Mouse (Mus musculus) layer of hippocampus, postnatal 25 days (tissue): ENCODE data around the gene Faim2. TPM values are rescaled to one million over a fixed set of nuclear protein-coding genes. Genes with fewer than 3 reads are reported as not detected.

Source experiments
- DNase-seq, 2 experiments: peaks; one replicate each; pipeline ENCODE4 v3.0.0; 2022; ENCODE audit warnings: mixed read lengths in 2 of 2, low spot score in 1 of 2; ENCODE audit errors: extremely low spot score in 1 of 2
- total RNA-seq, 2 experiments: library from RNA; stranded (reverse); gene quantifications; 2 replicates each; pipeline ENCODE4 v1.2.3; 2021

Gene Faim2
- total RNA-seq, 2 experiments from 2014 or later: 317 to 343 TPM

DNA sequence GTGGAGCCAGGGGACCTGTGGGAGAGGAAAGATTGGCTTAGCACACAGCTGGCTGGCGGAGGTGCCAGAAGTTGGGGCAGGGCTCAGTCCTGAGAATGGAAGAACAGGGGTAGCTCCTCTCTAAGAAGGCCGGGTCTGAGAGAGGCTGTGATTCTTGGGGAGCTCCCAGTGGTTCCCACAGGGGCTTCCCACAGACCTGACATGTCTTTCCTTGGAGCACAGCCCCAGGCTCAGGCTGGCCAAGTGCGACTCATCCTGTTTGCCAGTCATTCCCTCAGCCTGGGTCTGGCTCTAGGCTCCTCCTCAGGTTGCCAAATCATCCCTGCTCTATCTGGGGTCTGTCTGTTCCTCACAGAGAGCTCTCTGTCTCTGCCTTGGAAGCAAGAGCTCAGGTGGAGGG is 17.3 kb downstream of the Faim2 start:
- no peak for DNase-seq

DNA sequence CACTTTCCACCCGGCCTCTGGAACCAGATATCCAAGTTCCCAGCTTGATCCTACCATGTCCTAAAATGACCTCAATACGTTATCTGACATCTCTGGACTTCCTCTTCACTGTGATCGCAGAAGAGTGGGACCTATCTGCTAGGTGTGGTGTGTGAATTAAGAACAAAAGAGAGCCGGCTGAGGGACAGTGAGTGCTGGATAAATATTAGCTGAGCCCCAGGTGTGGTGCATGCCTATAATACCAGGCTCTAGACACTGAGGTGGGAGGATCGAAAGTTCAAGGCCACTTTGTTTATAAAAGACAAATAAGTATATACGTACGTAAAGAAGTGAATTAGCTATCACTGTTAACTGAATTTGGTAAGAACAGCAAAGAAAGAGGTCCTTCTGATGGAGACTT is 18.1 kb downstream of the Faim2 start:
- no peak for DNase-seq

DNA sequence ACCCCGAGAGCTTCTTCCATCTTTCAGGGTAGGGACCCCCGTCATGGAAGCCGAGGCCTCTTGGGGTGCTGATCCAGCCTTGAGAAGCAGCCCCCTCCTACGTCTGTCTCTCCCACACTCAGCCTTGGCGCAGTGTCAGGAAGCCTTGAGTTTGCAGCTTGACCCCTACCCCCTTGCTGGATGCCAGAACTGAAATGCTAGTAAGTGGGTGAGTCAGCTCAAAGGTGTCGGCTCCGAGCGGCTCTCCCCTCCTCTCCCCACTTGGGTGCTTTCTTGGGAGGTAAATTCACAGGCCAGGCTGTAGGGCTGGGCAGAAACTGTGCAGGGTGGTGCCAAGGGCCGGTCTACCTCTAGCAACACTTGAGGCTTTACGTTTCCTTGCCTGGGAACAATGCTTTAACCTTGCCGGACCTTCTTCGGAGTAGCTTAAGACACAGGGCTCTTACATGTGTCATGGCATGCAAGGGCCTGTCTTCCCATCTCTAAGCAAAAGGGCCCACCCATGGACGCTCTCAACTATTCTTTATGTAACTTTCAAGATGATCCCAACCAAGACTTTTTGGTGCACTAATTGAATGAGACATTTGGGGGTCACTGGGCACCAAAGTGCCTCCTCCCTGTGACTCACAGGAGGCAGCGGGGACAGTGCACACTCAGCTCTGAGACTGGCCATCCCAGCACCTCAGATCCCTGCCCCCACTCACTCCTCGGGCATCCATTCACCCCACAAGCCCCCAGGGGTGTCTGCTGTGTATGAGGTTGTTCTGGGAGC is 22.5 kb downstream of the Faim2 start:
- DNase-seq: no peak

DNA sequence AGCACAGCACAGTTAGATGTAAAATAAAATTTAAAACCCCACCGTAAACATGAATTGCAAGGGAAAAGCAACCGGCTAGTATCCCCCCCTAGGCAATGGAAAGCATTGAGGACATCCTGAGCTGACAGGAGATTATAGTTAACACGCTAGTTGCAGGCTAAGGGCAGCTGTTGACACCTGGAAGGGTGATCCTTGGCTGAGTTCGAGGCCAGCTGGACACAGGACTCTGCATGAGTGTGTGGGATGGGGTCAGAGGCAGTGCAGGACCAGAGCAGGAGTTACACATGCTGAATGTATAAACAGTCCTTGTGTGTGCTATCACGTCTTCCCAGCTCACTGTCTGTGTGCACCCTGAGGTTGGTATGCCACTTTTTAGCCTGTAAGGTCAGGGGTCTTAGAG is 24.7 kb downstream of the Faim2 start:
- DNase-seq: no peak

DNA sequence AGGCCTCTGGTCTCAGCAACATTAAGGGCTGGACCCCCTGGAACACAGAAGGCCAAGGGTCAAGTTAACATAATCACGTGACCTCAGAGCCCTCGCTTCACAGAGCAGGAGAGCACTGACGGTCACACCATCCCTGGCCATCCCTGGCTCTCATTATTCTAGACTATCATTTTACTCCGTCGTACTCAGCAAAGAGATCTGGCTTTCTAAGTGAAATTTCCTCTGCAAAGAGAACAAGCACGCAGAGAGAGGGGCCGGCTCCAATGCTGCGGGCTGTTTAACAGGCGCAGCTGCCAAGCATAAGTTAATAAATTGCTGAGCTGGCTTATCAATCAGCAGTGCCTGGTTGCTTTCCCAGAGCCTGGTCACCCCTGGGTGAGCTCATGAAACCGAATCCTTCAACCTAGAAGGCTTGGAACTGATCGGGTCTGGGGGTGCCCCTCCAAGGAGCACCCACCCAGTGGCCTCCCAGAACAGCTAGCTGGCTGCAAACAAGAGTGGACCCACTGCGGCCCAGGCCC is 25.6 kb downstream of the Faim2 start:
- DNase-seq: no peak

DNA sequence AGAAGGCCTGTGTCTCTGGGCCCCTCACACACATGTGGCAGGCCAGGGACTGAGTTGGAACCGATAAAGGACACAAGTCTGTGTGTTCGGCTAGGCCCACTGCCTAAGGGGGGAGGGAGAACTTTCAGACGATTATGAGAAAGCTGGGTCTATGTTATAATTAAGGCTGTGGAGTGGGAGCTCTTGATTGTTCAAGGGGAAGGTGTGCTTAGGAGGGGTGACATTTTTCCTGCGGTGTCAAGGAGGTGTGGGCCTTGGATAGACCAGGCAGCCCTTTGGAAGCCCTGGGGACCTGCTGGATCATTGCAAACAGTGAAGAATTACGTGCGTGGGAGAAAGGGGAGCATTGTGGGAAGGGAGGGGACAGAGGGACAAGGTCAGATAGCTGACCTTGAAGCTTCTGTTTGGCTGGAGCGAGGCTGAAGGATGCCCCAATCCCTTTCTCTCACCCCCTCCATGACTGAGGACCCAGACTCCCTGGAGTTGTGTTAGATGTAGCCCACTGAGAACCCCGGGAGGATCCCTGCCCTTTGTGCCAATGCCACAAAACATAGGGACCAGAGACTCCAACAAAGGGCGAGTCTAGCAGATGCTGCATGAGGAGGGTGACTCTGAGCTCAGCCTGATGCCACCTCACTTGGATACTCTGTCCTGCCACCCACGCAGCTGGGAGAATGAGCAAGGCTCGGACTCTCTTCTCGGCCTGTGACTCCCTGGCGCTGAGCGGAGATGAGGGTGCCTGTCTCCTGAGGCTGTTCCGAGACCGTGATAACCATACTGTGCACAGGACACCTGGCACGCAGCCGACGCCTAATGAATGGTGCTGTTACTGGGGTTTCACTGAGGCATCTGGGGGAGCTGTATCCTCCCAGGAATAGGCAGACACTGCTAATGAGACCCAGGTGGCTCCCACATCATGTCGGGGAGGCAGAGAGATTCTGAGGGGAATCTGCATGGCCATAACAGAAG is 26.4 kb downstream of the Faim2 start:
- peak in 1 of 2 experiments; percentile 49 for DNase-seq

GRCm38 (mm10) chr15:99500320-99500719 is 27.6 kb downstream of the Faim2 start:
- DNase-seq: no peak

- no peak for DNase-seq
These were observed 28.2 kb downstream of the Faim2 start for GRCm38 (mm10) chr15:99499726-99500125.

DNA sequence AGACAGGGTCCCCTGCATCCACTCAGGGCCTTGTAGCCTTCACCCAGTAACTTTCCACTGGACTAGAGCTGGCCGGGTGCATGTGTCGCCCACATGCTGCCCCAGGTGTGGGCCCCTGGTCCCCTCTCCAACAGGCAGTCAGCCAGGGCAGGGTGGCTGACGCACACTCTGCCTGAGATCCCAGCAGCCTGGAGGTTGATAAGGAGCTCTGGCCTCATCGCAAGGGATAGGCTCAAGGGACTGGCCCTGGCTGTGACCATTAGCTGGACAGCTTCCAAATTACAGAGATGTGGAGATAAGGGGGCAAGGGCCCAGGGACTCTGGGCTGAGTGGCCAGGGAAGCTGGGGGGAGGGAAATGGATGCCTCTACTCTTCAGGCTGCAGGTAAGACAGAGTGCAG is 29.2 kb downstream of the Faim2 start:
- no peak for DNase-seq

DNA sequence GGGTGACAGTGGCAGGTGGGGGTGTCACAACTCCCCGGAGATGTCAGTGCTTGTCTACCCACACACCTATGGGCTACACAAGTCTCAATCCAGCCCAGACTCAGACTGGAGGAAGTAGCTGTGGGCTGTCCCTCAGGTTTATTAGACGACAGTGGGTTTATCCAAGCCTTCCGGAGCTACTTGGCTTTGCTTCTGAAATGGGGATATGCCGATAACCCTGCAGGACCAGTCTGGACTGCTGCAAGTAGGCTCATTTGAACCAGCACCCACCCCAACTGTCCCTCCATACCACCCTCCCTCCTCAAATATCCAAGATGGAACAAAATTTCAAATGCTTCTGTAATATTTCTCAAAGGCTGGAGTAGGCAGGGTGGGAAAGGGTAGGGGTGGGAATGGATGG is 29.6 kb downstream of the Faim2 start:
- DNase-seq: no peak

DNA sequence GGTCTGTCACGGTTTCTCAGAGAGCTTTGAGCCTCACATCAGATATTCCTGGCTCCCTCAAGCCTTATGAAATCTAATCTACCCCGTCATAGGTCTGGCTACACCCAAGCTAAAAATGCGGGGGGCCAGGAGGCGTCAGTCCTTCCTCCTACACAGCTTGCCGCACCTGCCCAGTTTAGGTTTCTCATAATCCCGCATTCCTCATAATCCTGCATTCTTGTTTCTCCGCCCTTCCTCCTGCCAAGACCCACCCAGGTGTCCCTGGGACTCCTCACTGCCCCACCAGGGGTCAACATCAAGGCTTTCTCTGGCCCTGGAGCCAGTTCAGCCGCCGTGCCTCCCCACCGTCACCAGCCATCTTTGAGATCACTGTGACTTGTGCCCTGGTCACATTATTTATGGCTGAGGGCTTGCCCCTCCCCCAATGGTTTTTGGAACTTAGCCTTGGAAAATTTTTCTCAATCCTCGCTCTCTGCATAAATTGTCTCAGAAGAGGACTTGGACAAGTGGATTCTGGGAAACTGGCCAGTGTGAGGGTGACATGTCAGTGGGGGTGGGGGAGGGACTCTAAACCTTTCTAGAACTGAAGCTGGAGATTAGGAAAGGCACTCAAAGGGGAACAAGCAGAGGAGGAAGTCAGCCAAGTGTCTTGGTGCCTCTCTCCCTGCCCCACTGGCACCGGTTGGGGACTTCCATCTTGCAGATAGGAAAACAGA is 30.3 kb downstream of the Faim2 start:
- peak; percentile 36 to 50 for DNase-seq

GRCm38 (mm10) chr15:99497061-99497460 is 30.9 kb downstream of the Faim2 start:
- peak in 1 of 2 experiments; percentile 62 for DNase-seq

DNA sequence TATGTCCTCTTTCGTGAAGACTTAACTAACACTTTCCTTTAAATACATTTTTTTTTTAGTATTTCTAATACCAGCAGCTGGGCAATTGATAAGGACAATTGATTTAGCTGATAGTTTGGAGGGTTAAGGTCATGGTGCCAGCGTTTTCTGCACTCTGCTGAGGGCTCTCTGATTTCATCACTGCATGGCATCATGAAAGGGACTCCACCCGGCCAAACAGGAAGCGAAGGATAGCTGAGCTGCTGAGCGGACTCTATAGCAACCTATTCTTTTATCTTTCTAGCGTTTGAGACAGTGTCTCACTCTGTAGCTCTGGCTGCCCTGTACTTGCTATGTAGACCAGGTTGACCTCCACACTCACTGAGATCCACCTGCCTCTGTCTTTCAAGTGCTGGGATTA is 43.2 kb downstream of the Faim2 start:
- no peak for DNase-seq

DNA sequence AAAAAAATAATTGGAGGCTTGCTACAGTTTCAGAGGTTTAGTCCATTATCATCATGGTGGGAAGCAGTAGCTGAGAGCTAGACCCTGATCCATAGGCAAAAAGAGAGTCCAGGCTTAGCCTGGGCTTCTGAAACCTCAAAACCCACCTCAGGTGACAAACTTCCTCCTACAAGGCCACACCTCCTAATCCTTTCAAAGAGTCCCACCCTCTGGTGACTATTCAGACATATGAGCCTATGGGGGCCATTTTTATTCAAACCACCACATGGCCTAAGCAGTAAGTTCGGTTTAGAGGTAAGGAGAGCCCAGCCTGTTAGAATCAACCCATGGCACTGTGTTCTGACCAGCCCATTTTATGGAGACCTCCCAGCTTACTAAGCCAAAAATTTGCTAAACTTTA is 52.2 kb downstream of the Faim2 start:
- no peak for DNase-seq

DNA sequence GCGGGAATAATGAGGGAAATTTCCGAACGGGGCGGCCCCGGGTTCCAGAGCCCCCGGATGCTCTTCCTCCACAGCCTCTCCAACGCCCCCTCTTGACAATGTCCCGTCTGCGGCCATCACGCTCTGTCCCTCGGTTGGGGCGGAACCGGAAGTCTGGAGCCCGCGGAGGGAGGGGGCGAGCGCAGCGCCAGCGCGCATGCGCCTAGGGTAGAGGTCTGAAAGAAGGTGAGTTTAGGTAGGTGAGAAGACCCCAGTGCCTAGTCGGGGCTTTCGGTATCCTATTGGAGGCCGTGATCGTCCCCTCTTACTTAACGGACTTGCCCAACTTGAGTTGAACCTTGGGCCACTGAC is 53.4 kb downstream of the Faim2 start, which contains the start of gene Bcdin3d:
TSS of gene Bcdin3d (minus strand) at position 155 of the 351 bp plus-strand sequence.
- peak; percentile 75 to 76 for DNase-seq

DNA sequence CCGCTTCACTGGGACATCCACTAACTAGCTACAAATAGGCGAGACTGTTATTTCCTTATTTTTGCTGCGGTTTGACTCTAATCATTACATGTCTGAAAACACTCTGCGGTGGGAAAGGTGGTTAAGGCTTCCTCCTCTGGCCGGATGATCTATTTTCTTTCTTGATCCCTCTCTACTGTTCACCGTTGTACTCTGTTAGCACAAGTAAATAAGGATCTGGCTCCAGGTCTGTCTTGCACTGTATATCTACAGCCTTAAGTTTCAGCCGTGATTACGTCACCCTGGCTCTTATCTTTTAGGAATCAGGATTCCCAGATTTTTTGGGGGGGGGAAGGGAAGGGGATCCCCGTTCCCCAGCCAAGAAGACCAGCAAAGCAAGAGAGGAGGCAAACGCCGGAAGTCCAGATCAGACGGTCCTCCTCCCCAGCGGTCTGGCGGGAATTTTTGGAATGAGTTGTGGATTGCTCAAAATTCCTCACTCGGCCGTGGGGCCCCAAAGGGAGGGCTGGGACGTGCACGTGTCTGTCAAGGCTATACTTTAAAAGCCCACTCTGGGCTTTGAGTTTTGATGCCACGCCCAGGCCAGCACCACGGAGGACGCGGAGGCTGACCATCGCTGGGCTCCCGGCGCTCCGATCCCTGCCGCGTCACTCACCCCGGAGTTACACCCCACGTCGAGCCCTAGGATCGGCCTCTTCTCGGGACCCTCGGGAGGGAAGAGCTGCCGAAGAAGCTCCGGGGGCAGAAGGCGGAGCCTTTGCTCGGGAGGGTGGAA is 54.0 kb downstream of the Faim2 start:
- DNase-seq: peak in 1 of 2 experiments; percentile 29

- no peak for DNase-seq
These were observed 55.0 kb downstream of the Faim2 start for GRCm38 (mm10) chr15:99472972-99473371.

DNA sequence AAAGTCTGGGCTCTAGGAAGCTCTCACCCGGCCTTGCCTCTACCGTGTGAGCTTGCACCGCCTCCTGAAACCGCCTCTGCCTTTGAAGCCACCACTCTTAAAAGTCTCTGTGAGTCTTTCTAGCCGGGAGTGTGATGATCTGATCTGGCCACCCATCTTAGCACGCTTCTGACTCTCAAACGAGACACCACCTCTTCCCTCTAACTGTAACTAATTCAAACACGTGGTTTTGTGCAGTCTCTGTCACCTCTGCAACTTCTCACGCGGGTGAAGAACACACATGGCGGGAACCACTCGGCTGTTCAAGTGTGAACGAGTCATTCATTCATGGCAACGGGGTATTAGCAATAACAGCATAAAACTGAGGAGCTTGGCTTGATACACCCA is 56.3 kb downstream of the Faim2 start:
- no peak for DNase-seq

GRCm38 (mm10) chr15:99470971-99471676 is 56.8 kb downstream of the Faim2 start:
- DNase-seq: peak; percentile 48 to 68
